Mouse (Mus musculus): ENCODE measurements at regions not wholly inside any gene's neighbourhood (a gene's known extent, or its start where the extent isn't known, plus 50 kb on each side); places are given as distances from the start of the nearest gene placed in this dataset.

DNA sequence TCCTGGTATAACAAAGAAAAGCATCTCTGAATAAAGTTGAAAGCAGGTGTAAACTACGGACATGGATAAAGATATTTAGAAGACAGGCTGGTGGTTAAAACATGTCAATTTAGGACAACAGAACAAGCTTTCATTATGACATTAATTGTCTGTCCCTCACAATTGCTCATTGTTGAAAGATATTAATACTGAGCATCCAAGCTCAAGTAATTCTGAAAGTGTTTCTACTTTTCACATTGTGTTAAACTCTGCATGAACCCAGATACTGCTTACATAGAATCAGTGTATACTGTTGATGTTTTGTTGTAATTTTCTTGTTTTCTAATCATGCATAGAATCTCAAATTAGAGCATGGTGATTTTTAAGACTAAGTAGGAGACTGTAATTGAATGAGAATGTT, 614.7 kb upstream of the Lingo2 start:
- no peak for DNase-seq

DNA sequence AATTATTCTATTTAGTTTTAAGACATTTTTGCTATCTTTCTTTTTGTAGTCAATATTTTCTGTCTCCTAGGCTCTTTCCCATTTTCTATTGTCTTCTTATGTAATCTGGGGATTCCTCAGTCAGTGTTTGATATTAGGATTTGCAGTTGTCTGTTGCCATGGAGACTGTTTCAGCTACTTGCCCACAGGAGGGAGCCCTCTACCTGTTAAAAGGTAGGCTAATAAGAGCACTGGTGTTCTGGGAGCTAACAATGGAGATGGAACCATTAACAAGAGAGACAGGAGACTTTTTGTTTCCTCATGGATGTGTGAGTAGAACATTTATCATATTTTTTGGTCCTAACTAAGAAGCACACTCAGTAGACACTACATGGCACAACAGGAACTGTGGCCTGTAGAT, 608.7 kb upstream of the Lingo2 start:
- peak; percentile 8 for DNase-seq

DNA sequence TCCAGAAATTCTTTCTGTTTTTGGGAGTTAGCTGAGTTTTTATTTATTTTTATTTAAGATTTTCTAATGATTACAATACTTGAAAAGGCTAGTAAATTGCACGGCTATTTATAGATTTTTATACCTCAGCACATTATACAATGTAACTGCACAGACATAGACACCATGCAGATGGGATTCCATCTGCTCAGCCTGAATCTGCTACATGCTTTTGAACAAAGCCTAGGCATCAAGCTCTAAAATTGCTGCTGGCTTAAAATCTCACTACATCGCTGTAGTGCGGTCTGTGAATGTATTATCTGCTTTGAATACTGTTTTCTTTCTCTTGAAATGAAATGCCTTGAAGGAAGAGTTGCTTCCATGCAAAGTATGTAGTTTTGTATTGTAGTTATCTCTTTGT, 594.5 kb upstream of the Lingo2 start:
- DNase-seq = peak; percentile 74

DNA sequence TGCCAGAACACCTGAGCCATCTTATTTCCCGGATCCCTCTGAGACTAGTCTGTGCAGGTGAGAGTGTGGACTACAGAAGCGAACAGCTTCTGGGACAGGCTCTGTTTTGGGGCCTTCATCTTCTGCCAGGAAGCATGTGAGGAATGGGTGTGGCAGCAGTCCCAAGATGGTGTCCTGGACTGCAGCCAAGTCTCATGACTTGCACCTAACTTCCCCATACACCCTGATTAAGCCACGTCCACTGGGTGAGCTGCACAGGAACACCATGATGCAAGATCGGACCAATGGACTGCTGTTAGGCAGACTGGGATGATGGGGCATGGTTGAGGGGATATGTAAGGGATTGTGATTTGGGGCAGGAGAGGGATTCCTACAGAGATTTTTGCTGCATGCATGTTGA, 556.2 kb upstream of the Lingo2 start:
- no peak for DNase-seq

Data from layer of hippocampus, adult 9-11 months (tissue).